Mouse (Mus musculus) layer of hippocampus, postnatal 36 days (tissue): ENCODE measurements around the gene Pbx3. TPM values are rescaled to one million over a fixed set of nuclear protein-coding genes. Genes with fewer than 3 reads are reported as not detected.

ENCODE experiments used
- DNase-seq, 2 experiments: peaks; one replicate each; pipeline ENCODE4 v3.0.0; 2022
- total RNA-seq, 2 experiments: library from RNA; stranded (reverse); gene quantifications; 2 replicates each; pipeline ENCODE4 v1.2.3; 2021

Pbx3 gene
- total RNA-seq, 2 experiments from 2014 or later = 7.2 to 7.9 TPM

DNA sequence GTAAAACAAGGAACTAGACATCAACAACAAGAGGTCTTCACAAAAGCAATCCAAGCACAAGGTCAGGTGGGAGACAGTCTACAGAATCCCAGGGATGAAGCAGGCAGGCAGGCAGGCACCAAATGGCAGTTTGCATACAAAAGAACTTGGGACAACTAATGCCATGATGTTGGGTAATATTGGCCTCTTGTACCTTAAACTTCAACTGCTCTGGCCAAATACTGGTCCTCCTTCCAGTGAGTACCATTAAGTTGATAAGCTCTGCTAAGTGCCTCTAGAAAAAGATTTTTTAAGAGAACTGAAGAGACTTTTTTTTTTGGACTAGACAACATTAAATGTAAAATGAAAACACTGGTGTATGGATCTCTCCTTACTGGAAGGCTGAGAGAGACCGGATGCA is 83.2 kb downstream of the Pbx3 start:
- no peak for DNase-seq

DNA sequence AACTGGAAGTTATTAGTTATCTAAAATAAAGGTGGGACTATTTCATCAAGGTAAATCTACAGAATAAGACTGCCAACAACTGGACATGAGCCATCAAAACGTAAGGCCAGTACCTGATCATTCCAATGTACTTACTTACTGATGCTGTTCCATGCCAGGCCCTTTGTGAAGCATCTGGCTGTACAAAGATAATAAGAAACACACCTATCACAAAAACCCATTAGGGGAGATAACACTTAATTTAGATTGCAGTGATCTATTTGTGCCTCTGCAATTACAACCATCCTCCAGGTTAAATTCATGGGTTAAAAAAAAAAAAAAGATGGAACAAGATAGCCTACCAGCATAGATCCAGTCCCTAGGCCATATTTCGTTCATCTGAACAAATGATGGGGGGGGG is 88.7 kb downstream of the Pbx3 start:
- no peak for DNase-seq

DNA sequence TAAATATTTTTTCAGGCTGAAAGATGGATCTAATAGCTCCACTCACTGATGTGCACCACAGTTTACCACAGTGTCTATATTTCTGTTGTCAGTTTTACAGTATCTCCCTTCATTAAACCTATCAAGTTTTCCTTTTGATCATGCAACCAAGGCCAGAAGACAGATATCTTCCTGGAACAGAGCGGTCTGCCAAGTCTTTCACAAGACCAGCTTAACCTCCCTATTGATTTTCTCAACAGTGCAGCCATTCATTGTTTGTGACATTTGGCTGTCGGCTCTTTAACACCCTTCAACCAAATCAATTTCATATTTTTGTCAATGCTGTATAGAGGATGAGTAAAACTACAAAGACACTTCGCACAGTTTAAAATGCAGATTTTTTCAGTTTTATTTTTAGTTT is 91.9 kb downstream of the Pbx3 start:
- DNase-seq = no peak

DNA sequence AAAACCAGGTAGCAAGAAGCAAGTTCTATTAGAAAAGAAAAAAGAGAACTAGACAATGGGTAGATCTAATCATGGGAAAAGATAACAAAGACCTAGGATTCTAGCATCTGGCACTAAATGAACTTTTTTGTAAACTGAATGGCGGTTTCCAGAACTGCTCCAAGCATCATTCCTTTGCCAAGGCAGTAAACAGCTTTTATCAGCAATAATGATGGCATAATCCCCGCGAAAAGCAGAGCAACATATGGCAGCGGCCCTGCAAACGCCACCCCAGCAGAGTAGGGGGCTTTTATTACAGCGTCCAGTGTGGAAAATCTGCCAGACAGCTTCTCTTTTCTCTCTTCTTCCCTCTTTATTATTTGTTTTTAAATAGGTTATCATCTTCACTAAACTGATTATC is 93.2 kb downstream of the Pbx3 start:
- DNase-seq = no peak

DNA sequence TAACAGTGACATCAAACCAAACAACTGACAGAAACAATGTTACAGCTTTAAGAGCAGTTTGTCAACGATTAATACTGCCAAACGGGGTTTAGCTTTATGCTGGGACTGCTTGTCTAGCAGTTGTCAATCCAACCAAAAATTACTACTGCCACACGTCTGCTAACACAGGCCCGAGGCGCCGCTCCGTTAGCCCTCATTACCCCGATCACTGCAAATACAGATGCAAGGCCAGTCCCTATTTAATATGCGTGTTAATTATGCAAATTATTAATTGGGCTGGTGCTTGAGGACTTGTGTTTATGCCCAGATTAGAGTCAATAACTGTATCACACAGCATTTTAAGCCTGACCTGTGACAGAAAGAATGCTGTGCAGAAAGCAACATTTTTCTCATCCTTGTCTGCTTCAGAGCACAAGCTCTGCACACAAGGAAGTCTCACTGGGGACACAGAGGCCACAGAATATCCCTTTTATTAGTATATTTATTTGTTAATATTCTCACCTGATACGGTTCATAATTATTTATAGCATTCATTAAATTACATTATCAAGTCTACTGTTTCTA is 97.2 kb downstream of the Pbx3 start:
- DNase-seq = no peak

DNA sequence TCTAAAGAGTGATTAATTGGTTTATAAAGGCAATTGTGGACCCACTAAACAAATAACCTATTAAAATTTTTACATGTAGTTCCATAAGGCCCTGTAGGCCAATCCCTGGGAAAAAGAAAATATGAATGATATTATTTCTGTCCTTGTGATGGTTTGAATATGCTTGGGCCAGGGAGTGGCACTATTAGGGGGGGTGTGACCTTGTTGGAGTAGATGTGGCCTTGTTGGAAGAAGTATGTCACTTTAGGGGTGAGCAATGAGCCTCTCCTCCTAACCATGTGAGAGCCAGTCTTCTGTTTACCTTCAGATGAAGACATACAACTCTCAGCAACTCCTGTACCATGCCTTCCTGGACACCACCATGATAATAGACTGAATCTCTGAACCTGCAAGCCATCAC is 110.9 kb downstream of the Pbx3 start:
- no peak for DNase-seq

DNA sequence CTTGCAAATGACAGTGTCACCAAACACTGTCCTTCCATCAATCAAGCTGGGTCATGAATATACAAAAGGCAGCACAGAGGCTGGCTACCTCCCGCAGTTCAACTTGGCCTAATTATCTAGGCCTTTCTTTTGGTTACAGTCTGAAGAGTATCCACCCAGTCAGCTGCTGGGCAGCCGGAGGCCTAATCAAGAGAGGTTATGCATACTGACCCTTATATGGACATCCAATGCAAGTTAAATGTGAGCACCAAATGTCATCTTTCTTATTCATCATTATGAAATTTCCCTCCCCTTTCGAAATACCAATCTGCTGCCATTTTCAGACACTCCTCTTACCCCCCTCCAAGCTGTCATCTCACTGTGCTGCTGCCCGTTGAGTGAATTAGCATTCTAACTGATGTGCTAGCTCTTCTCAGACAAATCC is 112.3 kb downstream of the Pbx3 start:
- no peak for DNase-seq

DNA sequence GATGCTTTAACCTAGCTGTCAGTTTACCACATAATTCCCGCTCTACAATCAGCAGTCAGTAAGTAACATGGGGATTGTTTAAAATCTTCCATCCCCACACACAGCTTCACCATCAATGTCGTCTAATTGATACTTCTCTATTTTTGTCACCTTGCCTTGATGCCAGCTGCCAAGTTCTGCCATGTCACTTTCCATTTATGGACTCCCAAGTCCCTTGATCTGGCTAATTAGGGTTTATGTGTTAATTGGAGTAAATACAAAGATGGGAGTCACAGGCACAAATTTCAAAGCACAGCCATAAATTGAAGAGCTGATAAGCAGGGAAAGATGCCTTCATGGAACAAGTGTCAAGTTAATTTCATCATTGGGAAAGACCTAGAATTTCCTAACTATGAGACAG is 114.7 kb downstream of the Pbx3 start:
- no peak for DNase-seq

DNA sequence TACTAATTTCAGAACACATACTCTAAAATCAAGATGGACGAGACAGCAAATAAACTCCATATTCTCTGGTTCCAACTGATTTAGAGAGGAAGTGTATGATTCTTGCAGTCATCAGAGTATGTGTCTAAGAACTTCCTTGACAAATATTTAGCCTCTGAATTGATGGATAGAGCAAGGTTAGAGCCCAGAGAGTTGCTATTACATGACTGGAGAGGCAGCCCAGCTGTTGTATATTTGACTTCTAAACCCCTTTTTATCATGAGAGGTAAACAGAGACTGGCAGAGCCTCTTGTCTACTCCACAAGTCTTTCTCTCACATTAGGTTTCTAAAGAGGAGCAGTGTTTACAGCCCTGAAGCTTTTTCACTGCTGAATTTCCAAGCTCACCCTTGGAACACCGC is 115.3 kb downstream of the Pbx3 start:
- no peak for DNase-seq

DNA sequence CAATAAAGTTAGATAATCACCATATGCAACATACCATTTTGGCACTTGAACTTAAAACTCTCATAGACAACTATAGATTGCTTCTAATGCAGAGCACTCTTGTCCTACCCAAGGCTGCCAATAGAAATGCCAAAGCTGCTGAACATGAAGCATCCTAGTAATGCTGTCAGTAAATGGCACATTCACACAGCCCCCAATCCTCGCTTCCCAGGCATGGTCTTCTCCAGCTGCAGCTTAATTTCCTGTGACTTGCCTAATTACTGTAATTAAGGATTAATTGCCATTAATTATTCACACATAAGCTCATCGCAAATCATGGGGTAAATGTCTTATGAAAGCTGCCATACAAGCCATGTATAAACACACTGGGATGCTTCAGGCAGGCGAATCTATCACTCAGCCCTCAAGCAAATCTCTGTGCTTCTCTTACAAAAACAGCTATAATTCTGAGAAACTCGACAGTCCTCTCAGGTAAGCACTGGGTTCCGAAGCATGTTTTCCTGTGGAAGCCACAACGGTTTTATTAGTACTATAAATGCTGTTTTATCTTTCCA is 116.9 kb downstream of the Pbx3 start:
- no peak for DNase-seq

DNA sequence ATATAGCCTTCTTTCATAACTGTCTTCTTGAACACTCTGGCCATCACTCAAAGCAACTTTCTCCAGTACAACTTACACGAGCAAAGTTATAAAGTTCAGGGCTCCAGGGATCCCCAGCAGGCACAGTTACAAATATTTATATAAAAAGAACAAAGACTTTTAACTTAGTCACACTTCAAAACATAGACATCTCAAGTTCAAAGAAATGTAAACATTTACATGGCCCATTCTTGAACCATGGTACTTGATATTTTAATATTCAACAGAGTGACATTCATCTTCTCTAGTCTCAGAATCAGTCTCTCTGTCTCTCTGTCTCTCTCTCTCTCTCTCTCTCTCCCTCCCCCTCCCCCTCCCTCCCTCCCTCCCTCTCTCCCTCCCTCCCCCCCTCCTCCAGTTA is 119.3 kb downstream of the Pbx3 start:
- no peak for DNase-seq

DNA sequence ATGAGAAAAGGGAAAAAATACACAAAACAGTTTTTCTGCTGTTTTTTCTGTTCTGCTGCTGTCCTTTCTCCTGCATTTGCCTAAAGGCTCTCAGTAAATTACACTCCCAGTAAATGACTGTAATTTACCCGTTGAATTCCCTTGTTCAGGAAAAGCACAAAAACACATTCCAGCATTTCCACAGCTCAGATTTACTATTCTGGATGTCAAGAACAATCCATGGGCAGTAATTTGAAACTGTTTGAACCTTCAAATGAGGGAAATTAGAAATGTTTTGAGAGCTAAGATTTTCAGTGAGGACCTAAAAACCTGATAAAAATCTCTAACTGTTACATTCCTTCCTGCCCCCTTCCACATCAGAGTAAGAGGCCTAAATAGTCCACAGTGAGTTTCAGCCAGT is 119.8 kb downstream of the Pbx3 start:
- DNase-seq = no peak

DNA sequence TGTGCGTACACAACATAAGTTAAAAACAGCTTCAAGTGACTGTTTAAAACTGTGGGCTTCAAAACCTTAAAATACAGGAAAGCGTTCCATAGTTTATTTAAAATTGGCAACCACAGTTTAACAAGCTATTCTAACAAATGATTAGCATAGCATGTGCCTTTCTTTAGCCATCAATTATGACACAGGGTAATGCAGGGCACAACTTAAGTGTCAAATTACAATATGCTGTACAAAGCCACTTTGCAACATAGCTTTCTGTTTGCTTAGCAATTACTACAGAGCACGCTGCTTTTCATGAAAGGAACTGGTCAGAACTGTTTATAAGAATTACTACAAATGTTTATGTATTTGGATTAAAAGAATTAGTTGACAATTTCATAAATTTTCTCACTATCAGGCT is 120.7 kb downstream of the Pbx3 start:
- no peak for DNase-seq

DNA sequence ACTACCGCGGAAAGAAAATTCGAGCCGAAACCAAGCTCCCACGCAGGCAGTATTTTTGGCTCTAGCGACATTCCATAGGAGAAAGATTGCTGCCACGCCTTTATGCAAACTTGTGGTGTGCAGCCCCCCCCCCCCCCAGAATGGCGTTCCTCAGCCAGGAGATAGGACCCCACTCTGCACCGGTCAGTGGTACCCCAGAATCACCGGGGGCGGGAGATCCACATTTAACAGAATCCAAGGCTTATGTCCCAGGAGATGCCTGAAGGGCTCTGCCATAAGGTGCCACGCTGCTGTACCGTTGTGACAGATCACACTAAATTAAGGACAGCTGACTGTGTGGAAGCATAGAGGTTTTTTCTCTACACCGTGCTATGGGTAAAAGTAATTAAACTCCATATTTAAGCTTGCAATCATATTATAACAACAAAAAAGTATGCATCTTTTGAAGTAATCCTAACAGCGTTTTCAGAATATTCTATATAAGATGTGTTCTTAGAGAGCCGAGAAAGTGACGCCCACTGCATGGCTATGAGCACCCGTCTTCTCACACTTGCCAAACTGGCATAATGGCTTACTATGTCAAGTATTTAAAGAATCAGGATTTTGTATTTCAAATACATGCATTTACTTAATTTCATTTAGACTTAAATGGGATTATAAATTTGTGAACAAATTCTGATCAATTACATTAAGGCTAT is 122.8 kb downstream of the Pbx3 start:
- DNase-seq = no peak

DNA sequence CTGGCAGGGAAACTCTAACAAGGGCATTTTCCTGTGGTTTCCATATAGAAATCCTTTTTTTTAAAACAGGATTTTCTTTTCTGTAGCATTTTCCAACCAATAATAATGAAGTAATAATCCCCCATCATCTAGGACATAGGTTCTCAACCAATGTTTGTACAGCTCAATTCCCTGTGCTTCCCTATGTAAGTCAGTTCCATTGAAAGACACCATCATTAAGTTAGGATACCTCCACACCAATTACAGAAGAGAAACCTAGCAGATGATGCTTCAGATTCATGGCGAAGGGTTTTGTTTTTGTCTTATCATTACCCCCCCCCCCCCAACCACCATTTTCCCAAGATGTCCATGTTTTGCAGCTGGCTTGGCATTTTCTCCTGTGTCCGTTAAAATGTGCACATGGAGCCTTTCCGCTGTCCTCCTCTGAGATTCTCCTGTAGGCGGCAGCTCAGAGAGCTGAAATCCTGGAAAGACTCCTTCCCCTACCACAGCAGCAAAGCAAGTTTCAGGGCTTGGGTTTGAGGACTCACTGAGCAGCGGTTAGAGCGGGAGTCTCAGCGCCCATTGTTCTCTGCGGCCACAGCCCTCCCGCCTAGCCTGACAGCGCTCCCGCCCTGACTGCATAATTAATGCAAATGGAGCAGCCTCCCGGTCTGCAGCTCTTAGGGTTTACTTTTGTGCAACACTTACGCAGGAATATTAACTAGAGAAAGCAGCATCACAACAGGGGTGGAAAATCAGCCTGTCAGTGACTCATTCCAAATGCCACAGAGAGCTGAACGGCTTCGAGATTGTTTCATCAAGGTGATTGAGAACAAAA is 123.6 kb downstream of the Pbx3 start:
- DNase-seq = peak; percentile 23 to 27

DNA sequence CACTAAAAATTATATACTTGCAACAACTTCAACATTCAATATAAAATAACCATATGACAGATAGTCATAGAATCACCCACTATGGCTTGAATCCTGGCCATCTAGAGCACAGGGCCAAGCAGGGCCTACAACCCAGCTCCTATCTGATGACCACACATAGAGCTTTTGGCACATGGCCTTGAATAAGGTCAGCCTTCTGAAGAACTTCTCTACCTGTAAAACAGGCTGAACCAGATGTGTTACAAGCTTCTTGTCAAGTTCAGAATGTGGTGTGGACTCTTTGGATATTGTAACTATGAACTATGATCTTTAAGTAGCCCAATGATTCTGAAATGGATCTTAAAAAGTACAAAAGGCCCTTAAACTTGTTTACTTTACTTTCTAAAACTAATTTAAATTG is 132.1 kb downstream of the Pbx3 start:
- DNase-seq = no peak

DNA sequence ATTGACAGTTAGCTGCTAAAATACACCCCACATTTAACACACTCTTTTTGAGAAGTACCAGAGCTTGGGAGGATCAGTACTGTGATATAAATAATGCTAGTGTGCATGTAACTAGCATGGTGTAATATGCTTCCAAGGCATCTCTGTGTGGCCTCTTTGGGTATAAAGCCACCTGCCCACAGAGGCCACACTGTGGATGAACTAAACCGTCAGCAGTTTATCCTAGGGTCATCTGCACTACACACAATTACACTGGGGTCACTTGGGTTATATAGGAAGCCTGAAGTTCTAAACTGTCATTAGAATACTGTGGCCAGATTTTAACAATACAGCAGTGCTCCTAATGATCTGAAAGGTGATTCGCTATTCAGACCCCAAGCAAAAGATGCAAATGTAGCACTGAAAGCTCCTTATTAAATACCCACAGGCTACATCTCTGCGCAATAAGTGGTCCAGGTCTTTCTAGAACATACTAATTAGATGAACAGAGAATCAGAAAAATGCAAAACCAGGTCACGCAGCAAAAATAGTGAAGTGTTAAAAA is 133.6 kb downstream of the Pbx3 start:
- DNase-seq = no peak

DNA sequence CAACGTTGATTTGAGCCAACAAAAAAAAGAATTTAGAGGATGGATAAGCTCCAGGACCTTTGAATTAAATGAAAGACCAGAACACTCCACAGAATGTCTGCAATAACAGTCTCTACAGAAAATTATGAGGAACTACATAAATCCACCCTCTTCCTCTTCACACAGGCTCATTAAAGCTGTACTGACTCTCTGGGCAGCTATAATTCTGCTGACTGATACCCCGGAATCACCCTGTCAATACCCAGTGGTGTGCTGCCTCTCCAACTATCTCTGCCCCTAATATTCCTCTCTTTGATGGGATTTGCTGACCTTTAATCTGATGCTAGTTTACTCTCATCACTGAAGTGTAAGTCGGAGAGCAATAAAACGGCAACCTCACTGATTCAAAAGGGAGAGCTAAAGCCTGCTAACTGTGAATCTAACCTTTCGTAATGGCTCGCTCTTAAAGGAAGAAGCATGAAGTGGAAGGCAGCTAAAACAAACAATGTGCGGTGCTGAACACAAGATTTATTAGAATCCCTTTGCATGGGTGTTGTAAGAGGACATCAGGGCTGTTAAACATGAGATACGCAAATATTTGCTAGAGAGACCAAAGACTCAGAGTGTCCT is 137.4 kb downstream of the Pbx3 start:
- DNase-seq = no peak

DNA sequence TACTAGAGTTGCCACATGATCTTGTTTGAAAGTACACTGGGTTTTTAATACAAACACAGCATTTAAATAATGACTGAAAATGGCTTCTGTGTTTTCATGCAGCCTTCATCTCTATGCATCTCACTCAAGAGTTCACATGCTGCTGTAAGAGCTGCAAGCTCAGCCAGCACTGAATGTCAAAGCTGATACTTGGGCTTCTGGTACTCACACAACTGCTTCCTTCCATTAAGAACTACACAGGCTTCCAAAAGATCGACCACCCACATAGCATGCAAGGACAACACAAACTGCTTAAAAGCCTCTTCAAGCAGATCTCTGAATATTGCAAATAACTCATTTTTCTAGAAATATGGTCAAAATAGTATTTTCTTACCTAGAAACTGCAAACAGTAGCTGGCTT is 138.7 kb downstream of the Pbx3 start:
- no peak for DNase-seq

DNA sequence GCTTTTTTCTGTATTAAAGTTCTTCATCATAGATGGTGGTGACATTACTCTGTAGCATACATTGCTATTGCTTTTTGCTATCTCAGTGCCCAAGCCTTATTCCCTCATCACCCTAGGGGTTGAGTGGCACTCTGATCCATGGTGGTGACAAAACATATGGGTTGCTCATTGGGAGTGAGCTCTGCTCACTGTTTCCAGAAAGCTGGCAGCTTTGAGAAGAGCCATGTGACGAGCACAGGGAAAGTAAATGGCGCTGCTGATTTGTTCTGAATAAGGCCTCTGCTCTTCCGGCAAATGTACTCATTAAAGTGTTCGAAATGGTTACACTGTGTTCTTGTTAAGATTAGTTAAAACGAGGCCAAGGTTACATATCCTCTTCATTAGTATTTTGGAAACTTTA is 139.7 kb downstream of the Pbx3 start:
- no peak for DNase-seq

DNA sequence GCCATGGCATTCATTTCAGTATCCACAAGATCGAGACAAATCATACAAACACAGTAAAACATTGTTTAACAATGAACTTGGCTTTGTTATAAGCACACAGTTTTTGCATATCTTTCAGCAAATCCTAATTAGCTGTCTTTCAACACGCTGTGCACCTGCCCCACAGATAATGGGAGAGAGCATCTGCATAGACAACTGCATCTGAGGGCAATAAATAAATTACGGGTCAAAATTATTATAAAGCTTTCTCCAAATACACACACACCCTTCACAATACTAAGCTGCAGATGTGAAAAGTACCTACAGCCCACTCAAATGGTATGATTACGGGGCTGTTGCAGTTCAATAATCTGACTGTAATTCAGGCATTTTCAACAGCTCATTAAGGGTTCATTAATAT is 145.3 kb downstream of the Pbx3 start:
- DNase-seq = no peak

DNA sequence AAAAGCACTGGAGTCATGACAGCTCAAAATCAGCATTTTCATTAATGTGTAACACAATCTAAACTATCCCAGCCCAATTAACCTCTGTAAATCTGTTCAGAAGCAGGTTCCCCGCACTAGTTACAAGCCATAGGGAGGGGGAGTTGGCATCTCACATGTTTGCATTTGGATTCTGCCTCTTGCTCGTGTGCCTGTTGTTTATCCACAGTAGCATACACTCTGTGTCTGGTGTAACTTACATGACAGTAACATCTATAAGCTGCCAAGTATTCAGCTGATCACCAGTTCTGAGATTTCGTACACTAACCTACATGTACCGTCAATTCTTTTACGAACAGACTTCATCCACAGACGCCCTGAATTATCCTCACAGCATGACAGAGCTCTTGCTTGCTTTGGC is 147.5 kb downstream of the Pbx3 start:
- DNase-seq = no peak

DNA sequence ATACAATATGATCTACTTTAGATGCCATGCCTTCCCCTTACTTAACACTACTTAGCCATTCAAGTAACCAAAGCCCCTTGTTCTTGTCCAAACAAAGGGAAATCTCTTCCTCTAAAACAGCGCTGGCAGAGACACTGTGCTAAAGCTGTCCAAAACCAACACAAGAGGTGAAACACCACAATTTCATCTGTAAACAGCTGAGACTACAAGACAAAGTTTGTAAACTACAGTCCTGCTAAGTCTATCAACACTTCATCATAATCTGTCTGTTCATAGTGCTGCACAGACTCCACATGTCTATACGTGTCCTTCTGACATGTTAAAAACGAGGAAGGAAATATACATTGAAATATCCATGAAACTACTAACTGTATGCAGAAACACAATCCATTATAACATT is 151.5 kb downstream of the Pbx3 start:
- no peak for DNase-seq
